Mouse (Mus musculus) 416B (cell line): Measurements from ENCODE around the gene Stambp.

Experiments
- DNase-seq: peaks from one replicate; pipeline ENCODE4 v3.0.0; 2011; ENCODE audit warnings: low read depth

Stambp gene

DNA sequence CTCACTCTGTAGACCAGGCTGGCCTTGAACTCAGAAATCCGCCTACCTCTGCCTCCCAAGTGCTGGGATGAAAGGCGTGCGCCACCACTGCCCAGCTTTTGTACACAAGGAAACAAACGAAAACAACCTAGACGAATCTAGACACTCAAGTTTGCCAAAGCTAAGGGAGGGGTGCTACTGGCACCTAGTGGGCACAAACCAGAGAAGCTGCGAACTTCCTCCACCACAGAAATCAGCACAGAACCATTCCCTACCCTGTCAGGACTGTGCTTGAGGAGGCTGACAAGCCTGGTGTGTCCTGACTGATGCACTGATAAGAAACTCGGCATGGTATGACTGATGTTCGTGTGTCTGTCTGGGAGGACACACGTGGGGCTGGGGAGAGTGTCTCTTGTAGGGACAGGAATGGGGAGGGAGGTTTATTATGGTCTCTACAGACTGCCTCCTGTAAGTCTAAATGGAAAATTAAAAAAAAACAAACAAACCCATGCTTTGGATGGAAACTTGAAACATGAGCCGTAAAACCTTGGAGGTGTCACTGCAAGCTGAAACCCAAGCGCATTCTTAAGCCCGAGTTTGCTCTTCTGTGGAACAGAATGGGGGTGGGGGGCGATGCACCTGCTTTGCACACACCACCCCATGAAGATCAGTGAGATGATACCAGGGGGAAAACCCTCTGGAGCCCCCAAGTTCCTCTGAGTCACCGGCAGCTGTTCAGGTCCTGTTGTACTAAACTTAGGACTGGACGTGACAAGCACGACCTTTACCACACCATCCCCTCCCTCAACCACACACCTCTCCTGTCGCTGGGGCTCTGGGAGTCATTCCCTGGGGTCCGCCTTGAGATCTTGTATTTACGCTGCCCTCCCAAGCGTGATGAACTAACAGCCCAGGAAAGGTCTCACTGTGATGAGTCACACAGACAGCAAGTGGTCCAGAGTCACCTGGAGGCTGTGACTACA, 3.3 kb downstream of the Stambp start:
- peak; percentile 29 for DNase-seq

DNA sequence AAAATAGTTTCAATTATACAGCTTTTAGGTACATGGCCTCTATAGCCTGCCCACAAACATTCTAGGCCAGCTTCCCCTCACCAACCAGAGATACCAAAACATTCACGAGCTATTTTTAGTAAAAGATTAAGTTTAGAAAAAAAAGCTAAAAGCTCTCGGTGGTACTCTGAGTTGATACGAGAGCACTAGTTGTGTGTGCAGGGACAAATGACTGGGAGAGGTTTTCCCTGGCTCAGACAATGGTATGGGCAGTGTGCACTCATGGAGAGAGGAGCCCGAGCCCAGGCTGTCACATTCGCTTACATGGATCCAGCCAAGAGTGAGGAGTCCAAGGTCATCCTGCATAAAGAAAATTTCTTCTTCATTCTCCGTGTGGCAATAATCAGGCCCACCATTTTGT, 16.6 kb downstream of the Stambp start:
- DNase-seq: no peak

DNA sequence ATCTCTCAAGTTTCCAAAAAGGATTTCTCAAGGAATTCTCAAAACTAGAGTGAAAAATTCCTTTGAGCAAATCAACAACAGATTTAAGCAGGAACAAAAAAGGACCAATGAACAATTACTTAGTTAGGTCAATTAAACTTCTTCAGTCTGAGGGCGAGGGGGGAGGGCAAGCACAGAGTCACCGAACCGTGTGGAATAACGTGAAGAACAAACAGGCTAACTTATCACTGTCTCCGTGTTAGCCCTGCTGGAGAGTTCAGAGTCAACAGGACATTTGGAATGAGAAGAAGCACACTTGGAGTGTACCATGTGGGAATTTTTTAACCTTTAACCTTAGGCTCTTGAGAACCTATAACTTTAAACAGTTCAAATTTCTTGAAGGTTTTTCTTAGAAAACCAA, 24.2 kb downstream of the Stambp start:
- DNase-seq: no peak

DNA sequence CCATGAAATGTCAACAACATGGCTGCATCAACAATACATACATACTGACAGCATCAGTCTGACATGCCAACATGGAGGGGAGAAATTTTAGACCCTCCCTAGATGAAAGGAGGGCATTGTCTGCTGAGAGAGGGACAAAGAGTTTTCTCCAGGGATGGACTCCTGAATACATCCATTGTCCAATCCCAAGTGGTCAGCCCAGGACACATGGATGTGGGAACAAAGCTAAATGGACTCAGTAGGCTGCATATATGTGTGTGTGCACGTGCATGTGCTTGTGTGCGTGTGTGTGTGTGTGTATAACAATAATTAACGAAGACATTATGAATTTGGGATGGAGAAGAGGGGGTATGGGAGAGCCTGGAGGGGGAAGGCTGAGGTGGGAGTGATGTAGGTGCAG, 26.8 kb downstream of the Stambp start:
- DNase-seq: no peak

DNA sequence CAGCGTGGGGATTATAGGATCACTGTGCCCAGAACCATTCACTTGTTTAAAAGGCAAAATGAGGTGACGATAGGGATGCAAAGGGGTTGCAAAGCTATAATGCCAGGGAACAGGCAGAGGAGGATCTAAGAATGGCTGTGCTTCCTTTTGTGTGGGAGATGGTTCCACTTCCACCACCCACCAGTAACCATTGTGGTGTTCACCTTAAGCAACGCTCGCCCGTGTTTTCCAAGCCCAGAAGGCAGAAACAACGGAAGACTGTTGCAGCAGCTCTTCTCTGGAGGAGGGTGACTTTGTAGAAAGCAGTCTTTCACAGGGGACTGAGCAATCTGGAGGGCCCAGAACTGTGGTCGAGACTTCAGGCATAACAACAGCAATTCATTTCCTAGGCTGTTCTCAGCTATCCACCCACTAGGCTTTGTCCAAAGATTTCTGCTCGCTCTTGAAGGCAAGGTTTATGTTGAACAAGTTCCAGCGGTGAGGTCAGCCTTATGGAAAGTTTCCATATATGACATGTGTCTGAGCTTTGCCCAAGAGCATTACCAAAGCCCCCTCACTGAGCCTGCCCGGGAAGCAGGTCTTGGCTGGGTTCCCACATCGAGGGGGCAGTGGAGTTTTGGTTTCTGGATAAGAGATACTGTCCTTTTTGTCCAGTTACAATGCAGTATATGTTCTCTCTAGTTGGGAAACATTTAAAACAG, 30.6 kb downstream of the Stambp start:
- no peak for DNase-seq

DNA sequence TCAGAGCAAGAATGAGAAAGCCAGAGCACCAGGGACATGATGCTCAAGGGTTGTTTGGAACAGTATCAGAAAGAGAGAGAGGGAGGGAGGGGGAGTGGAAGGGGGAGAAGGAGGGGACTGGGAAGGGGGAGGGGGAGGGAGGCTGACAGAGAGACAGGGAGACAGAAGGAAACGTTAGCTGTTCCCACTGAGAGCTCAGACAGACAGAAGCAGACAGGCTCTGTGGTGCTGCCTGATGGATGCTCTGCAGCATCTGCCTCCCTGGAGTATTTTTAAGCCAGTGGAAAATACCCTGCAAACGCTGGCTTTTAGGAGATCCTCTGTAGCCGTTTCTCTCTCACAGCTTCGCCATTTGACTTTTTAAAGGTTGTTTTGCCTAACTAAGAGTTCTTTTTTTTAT, 32.5 kb downstream of the Stambp start:
- no peak for DNase-seq

DNA sequence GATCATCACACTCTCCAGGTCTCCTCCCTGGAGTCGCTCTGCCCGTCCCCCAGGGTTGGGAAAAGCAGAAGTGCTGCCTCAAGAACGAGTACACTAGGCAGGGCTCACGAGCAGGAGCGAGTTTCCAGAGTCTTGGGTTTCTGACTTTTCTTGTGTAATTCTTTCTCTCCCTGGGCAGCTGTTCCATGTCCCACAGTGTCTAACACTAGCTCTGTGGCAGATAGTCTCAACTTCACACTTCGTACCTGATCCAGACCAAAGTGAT, 35.8 kb downstream of the Stambp start:
- no peak for DNase-seq

DNA sequence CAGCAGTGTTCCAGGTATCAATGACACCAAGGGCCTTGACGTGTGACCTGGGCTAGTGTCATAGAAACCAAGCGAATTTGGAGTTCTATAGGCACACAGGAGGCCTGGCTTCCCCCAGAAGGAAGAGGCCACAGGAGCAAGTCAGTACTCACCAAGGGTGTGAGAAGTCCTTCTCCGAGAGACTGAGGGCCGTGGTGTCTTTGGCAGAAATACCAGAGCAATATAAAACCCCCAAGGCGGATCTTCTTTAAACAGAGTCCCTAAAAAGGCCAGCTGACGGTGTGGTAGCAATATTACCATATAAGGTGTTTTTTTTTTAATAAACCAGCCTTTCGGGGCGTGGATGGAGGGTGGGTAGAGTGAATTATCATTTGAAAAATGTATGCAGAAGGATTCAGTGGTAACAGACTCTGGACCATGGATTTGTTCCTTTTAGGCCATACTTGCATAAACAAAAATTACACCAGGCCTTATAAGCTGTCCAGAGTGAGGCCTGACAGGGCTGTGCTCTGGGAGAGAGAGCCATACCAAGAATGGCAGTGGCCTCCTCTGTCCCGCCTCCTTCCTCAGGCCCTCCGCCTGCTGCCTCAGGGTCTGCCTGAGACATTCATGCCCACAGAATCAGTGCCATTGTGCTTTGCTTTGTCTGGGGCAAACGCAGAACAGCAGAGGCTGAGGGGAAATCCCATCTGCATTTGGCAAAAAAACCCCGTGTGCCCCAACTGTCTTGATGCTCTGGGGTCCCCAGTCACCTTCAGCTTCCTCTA, 36.3 kb downstream of the Stambp start, which contains the start of gene Actg2:
TSS of gene Actg2 (minus strand) at position 238 of the 767 bp plus-strand sequence.
- no peak for DNase-seq

DNA sequence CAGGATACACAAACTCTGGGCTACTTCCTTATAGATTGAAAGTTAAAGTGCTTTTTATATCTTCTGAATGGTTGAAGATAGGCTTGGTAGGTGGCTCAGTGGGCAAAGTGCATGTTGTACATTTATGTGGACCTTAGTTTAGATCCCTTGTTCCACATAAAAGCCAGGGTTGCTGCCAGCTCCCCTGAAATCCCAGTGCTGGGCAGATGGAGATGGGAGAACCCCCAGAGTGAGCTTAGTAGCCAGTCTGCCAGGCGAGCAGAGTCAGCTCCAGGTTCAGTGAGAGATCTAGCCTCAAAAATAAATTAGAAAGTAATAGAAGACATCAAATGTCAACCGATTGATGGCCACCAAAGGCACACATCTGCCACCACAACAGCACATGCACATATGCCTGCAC, 39.9 kb downstream of the Stambp start:
- no peak for DNase-seq

DNA sequence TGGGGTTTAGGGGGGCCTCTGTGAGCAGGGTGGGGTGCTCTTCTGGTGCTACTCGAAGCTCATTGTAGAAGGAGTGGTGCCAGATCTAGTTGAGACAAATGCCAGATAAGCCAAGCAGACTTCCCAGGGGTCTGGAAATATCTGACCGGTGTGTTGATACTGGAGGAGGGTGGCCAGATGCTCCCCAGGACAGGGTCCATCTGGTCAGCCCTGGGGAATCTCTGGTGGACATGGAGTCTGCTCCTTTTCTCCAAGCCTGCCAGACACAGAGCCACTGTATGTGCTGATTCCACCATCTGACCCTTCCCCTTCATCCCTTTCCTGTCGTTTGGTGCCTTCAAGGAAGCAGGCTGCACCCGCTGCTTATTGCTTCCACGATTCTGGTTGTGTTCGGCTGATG, 49.3 kb downstream of the Stambp start:
- DNase-seq: no peak

DNA sequence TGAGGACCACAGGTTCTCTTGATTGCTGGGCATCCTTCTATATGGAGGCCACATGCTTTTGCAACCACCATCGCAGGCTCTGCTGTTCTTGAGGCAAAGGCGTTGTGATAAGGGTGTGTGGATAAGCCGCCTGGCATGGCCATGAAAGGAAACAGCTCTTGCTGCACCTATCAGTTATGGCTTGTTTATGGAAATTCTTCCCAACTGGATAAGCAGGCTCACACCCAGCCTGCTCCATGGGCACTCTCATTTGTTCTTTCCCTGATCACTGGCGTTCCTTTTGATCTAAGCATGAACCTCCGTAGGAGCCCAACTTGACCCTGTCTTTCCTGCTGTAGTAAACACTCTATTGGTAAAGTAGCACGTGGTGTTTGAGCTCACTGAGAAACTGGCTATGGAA, 50.7 kb downstream of the Stambp start:
- DNase-seq: no peak

DNA sequence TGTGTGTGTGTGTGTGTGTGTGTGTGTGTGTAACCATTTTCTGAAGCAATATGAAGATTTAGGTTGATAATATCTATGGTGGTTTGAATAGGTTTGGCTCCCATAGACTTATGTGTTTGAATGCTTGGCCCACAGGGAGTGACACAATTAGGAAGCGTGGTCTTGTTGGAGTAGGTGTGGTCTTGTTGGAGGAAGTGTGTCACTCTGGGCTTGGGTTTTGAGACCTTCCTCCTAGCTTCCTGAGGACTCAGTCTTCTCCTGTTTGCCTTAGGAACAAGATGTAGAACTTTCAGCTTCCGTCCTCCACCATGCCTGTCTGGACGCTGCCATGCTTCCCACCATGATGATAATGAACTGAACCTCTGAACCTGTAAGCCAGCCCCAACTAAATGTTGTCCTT, 53.9 kb downstream of the Stambp start:
- DNase-seq: peak; percentile 89

DNA sequence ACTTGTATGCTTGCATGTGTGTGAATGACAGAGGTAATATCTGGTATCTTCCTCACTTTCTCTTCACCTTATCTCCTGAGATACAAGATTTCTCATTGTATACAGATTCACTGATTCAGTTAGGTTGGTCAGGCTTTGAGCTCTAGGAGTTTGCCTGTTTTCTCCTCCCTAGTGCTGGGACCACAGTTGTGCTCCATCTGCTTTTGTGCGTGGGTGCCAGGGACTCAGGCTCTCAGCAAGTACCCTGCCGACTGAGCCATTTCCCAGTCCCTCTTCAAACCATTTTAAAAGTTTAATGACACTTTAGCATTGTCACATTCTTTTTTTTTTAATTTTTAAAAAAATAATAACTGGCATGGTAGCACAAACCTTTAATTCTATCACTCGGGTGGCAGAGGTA, 57.4 kb downstream of the Stambp start:
- no peak for DNase-seq

DNA sequence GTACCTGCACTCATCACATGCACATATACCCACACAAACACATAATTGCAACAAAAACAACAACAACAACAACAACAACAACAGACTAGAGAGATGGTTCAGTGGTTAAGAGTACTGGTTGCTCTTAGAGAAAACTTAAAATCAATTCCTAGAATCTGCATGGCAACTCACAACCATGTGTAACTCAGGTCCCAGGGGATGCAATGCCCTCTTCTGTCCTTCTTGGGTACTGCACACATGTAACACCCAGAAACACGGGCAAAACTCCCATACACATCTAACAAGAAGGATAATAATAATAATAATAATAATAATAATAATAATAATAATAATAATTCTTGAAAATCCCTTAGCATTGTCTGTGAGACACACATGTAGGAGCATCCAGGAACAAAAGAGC, 60.0 kb downstream of the Stambp start:
- DNase-seq: peak; percentile 74

DNA sequence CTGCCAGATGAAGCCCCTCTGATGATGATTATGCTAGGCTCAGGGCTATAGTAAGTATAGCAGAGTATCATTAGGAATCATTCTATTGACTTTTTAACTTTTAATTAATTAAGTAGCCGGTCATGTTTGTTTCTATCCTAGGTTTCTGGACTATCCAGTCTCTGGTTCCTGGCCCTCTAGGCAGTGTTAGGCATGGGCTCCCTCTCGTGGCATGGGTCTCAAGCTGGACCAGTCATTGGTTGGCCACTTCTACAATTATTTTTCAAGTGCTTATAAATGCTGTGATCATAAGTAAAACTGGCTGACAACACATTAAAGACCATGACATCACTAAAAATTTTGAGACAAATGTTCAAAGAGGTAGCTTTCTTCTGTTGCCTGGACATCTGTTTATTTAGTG, 62.3 kb downstream of the Stambp start:
- peak; percentile 46 for DNase-seq

DNA sequence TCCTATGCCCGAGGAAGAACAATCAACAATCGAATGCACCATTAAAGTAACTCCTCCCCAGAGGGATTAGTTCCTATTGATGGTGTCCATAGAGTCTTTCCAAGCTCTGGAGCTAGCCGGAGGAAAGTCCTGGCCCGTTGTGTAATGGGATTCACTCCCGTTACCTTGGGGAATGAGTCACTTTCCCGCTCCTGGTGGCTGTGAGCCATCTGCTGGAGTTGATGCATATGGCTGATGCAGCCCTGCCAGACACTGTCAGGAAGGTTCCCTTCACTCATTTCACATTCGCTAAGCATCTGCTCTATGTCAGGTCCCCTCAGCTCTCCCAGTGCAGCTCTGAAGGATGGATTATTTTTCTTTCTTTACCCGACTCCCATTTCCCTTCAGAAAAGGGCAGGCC, 63.1 kb downstream of the Stambp start:
- DNase-seq: no peak

DNA sequence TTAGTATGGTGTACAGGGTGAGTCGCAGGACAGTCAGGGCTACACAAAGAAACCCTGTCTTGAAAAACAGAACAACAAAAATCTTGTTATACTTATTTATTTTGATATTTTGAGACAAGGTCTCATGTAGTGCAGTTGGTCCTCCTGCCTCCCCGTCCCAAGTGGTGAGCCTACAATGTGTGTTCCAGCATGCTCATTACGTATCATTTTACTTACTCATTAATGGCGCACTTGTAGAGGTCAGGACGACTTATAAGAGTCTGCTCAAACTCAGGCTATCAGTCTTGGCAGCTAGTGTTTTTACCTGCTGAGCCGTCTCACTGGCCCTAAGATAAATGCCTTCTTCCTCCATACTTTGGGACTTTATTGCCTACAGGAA, 65.4 kb downstream of the Stambp start:
- no peak for DNase-seq

DNA sequence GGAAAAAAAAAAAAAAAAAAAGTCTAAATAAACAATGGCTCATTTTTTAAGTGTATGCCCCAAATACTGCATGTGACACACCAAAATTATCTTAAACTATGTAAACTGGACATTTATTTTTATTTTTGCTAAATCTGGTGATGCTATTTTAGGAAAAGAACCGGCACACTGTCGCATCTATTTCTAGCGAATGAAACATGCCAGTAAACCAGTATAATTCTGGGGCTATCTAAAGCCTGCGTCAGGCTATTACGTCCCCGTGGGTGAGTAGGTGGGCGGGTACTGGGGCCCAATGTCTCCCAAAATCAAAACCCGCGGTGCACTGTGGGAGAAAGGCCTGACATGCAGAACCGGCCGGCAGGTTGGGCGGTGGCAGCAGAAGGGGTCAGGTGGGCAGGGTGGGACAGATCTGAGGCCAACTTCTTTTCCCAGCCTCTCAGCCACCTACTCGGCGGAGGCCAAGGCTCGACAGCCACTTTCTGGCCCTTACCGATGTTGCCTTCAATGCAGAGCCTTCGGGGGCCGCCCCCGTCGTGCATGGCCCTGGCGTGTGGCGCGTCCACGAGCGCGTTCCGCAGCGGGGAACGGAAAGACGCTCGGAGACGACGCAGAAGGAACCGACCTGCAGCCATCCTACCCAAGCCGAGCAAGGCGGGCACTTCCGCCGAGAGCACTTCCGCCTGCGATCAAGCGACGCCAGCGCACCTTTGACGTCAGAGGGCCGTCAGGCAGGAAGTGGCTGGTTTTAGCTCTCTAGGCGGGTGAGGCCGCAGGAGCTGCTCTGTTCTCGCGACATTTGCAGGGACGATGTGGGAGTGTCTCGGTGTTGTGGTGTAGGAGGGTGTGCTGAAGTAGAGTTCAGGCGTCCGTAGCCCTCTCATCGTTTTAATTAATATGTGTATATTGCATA, 66.0 kb downstream of the Stambp start, which contains the start of gene Dguok:
TSS of gene Dguok (minus strand) at position 712 of the 910 bp plus-strand sequence.
- DNase-seq: peak; percentile 100

DNA sequence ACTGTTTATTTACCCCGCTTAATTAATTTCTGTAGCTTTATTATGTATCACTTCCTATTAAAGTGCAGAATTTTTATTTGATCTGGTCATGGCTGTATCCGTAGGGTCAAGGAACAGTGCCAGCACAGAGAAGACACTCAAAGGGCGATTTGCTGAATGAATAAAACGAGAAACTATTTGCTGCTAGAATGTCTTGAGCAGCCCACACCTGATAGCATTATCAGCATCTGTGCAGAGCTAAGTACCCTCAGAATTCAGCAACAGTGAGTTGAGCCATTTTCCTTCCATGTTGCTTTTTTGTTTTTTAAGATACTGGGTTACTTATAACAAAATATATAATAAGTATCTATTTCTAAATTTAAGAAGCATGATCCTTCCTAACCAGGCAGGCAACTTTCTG, 67.0 kb downstream of the Stambp start:
- no peak for DNase-seq

DNA sequence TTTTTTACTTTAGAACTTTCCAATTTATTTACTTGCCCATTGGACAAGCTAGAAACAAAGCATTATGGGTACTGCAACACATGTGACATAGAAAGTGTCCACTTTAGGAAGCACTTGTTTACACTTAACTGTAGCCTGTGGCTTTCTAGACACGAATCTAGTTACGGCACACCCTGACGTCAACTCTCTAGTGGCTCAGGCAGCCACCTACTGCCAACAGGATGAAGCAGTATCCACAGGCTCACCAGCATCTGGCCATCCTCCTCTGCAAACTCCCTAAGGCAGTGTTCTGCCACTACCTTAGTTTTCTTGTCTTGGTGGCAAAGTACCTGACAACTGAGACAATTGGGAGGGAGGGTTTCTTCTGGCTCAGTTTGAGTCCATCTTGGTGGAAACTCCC, 69.2 kb downstream of the Stambp start:
- no peak for DNase-seq

DNA sequence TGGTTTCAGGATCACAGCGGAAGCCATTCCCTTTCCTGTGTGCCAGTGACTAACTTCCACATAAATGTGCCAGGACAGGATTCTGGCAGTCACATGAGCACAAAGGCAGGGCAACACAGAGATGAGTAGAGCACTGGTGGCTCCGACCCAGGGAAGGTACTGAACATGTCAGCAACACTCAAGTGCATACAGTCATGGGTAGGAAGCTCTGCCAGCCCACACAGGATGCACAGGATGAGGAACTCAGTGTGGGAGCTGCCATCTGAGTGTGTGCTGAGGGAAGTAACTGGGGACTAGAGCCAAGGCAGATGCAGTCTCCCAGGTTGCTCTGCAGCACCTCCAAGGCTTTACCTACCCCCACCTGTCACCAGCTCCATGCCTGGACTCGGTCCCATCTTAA, 69.9 kb downstream of the Stambp start:
- DNase-seq: peak; percentile 49
